In genomic region chr13:44502612-44503256, GRCm38 (mm10) we compare ENCODE assay signal across 10 mouse cellular contexts.
DNase-seq lines count a peak whose midpoint lies in the region; ATAC-seq and TF ChIP-seq lines count a peak whose summit lies in the region.
"Had no signal": no experiment of that assay in that cellular context is flagged by ENCODE, and none has a peak within 500 bp of the region (broad histone marks: within the 10 kb centered on the region; RNA-seq: fewer than 3 reads in every experiment).

No protein-coding gene starts in this region.

- DNase-seq in gastrocnemius, postnatal 14 days: peak; percentile 41
- DNase-seq in gastrocnemius, postnatal 25 days: no peak
- no peak for DNase-seq in midbrain, embryonic 10.5 days (ENCODE audit: low spot score)
- no peak for DNase-seq in midbrain, embryonic 11.5 days (ENCODE audit: low spot score, missing footprints)
- DNase-seq in kidney, adult 11 months: peak; percentile 79
- DNase-seq in right cerebral cortex, postnatal 4 days: peak; percentile 17
- no peak for DNase-seq in thymus, postnatal 14 days
- no peak for DNase-seq in thymus, adult 2 months

- WGBS in midbrain, embryonic 10.5 days: 75% methylated on average over 10 of the region's 10 CpGs
- whole genome bisulfite sequencing in midbrain, embryonic 11.5 days: 75% methylated on average over 10 of the region's 10 CpGs
- WGBS in thymus, adult 2 months: 57% methylated on average over 10 of the region's 10 CpGs

- no peak overlapping the region for H3K9ac ChIP-seq in midbrain, embryonic 11.5 days (ENCODE audit: low read length)
- H3K9ac ChIP-seq: embryonic facial prominence, embryonic 15.5 days; midbrain, embryonic 12.5 days had no signal

- no peak overlapping the region for H3K4me3 ChIP-seq in midbrain, embryonic 10.5 days
- H3K4me3 ChIP-seq in midbrain, embryonic 11.5 days (ENCODE audit: low read depth, low read length): no peak overlapping the region
- H3K4me3 ChIP-seq in thymus, adult 2 months (ENCODE audit: control insufficient read depth, insufficient read depth, low read length): no peak overlapping the region
- H3K4me3 ChIP-seq: embryonic facial prominence, embryonic 15.5 days; midbrain, embryonic 12.5 days had no signal

- no peaks in the 10 kb centered on the region for H3K36me3 ChIP-seq in midbrain, embryonic 10.5 days
- no peaks in the 10 kb centered on the region for H3K36me3 ChIP-seq in midbrain, embryonic 11.5 days (ENCODE audit: control insufficient read depth, insufficient read depth, low read length)
- no peaks in the 10 kb centered on the region for H3K36me3 ChIP-seq in thymus, adult 2 months (ENCODE audit: control insufficient read depth, insufficient read depth, low read length)
- H3K36me3 ChIP-seq: embryonic facial prominence, embryonic 15.5 days; midbrain, embryonic 12.5 days had no signal

- H3K4me2 ChIP-seq in midbrain, embryonic 11.5 days: no peak overlapping the region
- H3K4me2 ChIP-seq: embryonic facial prominence, embryonic 15.5 days; midbrain, embryonic 12.5 days had no signal

- intact Hi-C loops in gastrocnemius, postnatal 14 days (cut with DNase I; ENCODE audit: low total_unique reads): no loop called here

- no peaks in the 10 kb centered on the region for H3K9me3 ChIP-seq in midbrain, embryonic 10.5 days (replicated peaks)
- no peaks in the 10 kb centered on the region for H3K9me3 ChIP-seq in midbrain, embryonic 11.5 days (ENCODE audit: control insufficient read depth, low read length)
- H3K9me3 ChIP-seq: embryonic facial prominence, embryonic 15.5 days; midbrain, embryonic 12.5 days had no signal

- H3K4me1 ChIP-seq in midbrain, embryonic 10.5 days: peaks cover 23% of the 10 kb centered on the region
- peaks cover 5% of the 10 kb centered on the region; the same call in 1 of the 2 replicates for H3K4me1 ChIP-seq in midbrain, embryonic 11.5 days (ENCODE audit: control insufficient read depth, insufficient read depth, low read length)
- H3K4me1 ChIP-seq in thymus, adult 2 months (replicated peaks; ENCODE audit: control insufficient read depth, insufficient read depth, low read length): peaks cover 31% of the 10 kb centered on the region

- no peak for ATAC-seq in midbrain, embryonic 11.5 days (ENCODE audit: low FRiP score)

- H3K27me3 ChIP-seq in midbrain, embryonic 10.5 days (ENCODE audit: low read depth, poor library complexity, severe bottlenecking): no peaks in the 10 kb centered on the region
- no peaks in the 10 kb centered on the region for H3K27me3 ChIP-seq in midbrain, embryonic 11.5 days (ENCODE audit: control insufficient read depth, insufficient read depth, low read length)
- H3K27me3 ChIP-seq in thymus, adult 2 months (ENCODE audit: control insufficient read depth, insufficient read depth, low read length): no peaks in the 10 kb centered on the region
- H3K27me3 ChIP-seq: embryonic facial prominence, embryonic 15.5 days had no signal

- TF ChIP-seq POLR2A in thymus, adult 2 months (IDR thresholded peaks at IDR 0.05; ENCODE audit: control insufficient read depth, extremely low read depth, insufficient read depth, low read length, poor library complexity): no peak

- peak overlapping the region; percentile 28; the same call in 1 of the 2 replicates for H3K27ac ChIP-seq in midbrain, embryonic 10.5 days (replicated peaks)
- H3K27ac ChIP-seq in midbrain, embryonic 11.5 days (ENCODE audit: low read depth, low read length): no peak overlapping the region
- H3K27ac ChIP-seq in thymus, adult 2 months (ENCODE audit: control insufficient read depth, insufficient read depth, low read length): no peak overlapping the region

- TF ChIP-seq CTCF in thymus, adult 2 months (IDR thresholded peaks at IDR 0.05; ENCODE audit: borderline replicate concordance, control insufficient read depth, extremely low read depth, insufficient read depth, low read length, poor library complexity): no peak

Comparison
In these comparisons a context has a peak if more than half of its experiments do, and no peak if none do; other contexts are left out.
1. DNase-seq: peak in gastrocnemius, postnatal 14 days (single experiment), kidney, adult 11 months (single experiment) and right cerebral cortex, postnatal 4 days (single experiment); none in gastrocnemius, postnatal 25 days (single experiment), midbrain, embryonic 10.5 days (single experiment), midbrain, embryonic 11.5 days (single experiment), thymus, postnatal 14 days (single experiment) and thymus, adult 2 months (single experiment).